Mouse (Mus musculus) CH12.LX (cell line): Measurements from ENCODE around the gene Zhx3. TPM values are rescaled to one million over a fixed set of nuclear protein-coding genes. Genes with fewer than 3 reads are reported as not detected.

Source experiments
- DNase-seq: peaks from one replicate; pipeline ENCODE4 v3.0.0-alpha.2; 2013; ENCODE audit errors: extremely low read depth
- H3K27ac ChIP-seq: 2 replicates; pipeline ENCODE4 v1.5.1; 2012; ENCODE audit warnings: low read depth, mild to moderate bottlenecking, control low read depth, moderate library complexity; ENCODE audit not compliant: insufficient read depth
- H3K27me3 ChIP-seq: replicated peaks from 2 replicates; pipeline ENCODE3; 2012; ENCODE audit warnings: inconsistent platforms
- H3K36me3 ChIP-seq, 2 experiments: replicated peaks in 1 of 2; 2 replicates each; pipeline versions ENCODE3 to v1.6.1; 2012; ENCODE audit warnings: inconsistent platforms in 1 of 2, low read length in 1 of 2, mild to moderate bottlenecking in 1 of 2, mixed read lengths in 1 of 2, moderate library complexity in 1 of 2; ENCODE audit not compliant: control insufficient read depth in 1 of 2, insufficient read depth in 1 of 2
- H3K4me1 ChIP-seq, 2 experiments: 2 replicates each; pipeline ENCODE4 v1.6.1; 2012; ENCODE audit warnings: inconsistent platforms in 1 of 2, moderate library complexity in 1 of 2; ENCODE audit not compliant: insufficient read depth in 2 of 2, control insufficient read depth in 1 of 2
- H3K4me2 ChIP-seq: 2 replicates; pipeline ENCODE4 v1.6.1; 2012; ENCODE audit warnings: low read depth, mild to moderate bottlenecking, control low read depth; ENCODE audit not compliant: poor library complexity, insufficient read depth, severe bottlenecking
- H3K4me3 ChIP-seq, 3 experiments: fragments of 150-350 bp in 1 of 3; sonication (generic) in 1 of 3; replicated peaks in 1 of 3; 2 replicates each; pipeline versions ENCODE3 to v1.5.1; 2011 to 2012; ENCODE audit warnings: low read depth in 2 of 3, low read length in 2 of 3, mild to moderate bottlenecking in 2 of 3, moderate library complexity in 2 of 3, control low read depth in 1 of 3, improper control_type of control experiment in 1 of 3, inconsistent platforms in 1 of 3, mixed read lengths in 1 of 3; ENCODE audit not compliant: poor library complexity in 1 of 3
- H3K79me2 ChIP-seq: replicated peaks from 2 replicates; pipeline ENCODE4 v1.6.1; 2012; ENCODE audit warnings: mild to moderate bottlenecking, moderate library complexity; ENCODE audit not compliant: control insufficient read depth, poor library complexity, insufficient read depth, severe bottlenecking; ENCODE audit errors: extremely low read depth
- H3K9ac ChIP-seq: 2 replicates; pipeline ENCODE4 v1.6.1; 2012; ENCODE audit warnings: low read depth, mild to moderate bottlenecking, control low read depth, moderate library complexity; ENCODE audit not compliant: insufficient read depth
- H3K9me3 ChIP-seq: replicated peaks from 2 replicates; pipeline ENCODE3; 2012; ENCODE audit warnings: low read length, inconsistent platforms, mixed read lengths
- BHLHE40 ChIP-seq: IDR thresholded peaks from 2 replicates; pipeline ENCODE4 v1.6.1; 2011; ENCODE audit warnings: mild to moderate bottlenecking, low read depth, low read length, improper control_type of control experiment
- CHD1 ChIP-seq: IDR thresholded peaks from 2 replicates; pipeline ENCODE4 v1.6.1; 2012; ENCODE audit warnings: low read depth, low read length, improper control_type of control experiment, inconsistent platforms
- CTCF ChIP-seq, 2 experiments: IDR thresholded peaks in 1 of 2; conservative IDR thresholded peaks in 1 of 2; 2 replicates each; pipeline ENCODE4 v1.5.1; 2011 to 2012; ENCODE audit warnings: low read depth in 2 of 2, low read length in 2 of 2, improper control_type of control experiment in 1 of 2, inconsistent platforms in 1 of 2, mild to moderate bottlenecking in 1 of 2, moderate library complexity in 1 of 2
- E2F4 ChIP-seq: IDR thresholded peaks from 2 replicates; pipeline ENCODE4 v1.6.1; 2011; ENCODE audit warnings: low read depth, low read length, improper control_type of control experiment; ENCODE audit not compliant: insufficient replicate concordance
- EP300 ChIP-seq: IDR thresholded peaks from 2 replicates; pipeline ENCODE4 v1.6.1; 2011; ENCODE audit warnings: low read length, improper control_type of control experiment
- GABPA ChIP-seq: IDR thresholded peaks from 2 replicates; pipeline ENCODE4 v1.6.1; 2012; ENCODE audit warnings: low read depth, low read length, improper control_type of control experiment, inconsistent platforms; ENCODE audit not compliant: insufficient replicate concordance
- HCFC1 ChIP-seq: IDR thresholded peaks from 2 replicates; pipeline ENCODE4 v1.6.1; 2012; ENCODE audit warnings: low read depth, mild to moderate bottlenecking, inconsistent platforms, low read length, improper control_type of control experiment
- IRF4 ChIP-seq: IDR thresholded peaks from 2 replicates; pipeline ENCODE4 v1.6.1; 2014; ENCODE audit warnings: low read depth, mild to moderate bottlenecking, inconsistent platforms, low read length, improper control_type of control experiment
- KAT2A ChIP-seq: IDR thresholded peaks from 2 replicates; pipeline ENCODE4 v1.6.1; 2012; ENCODE audit warnings: low read length, improper control_type of control experiment, inconsistent platforms; ENCODE audit not compliant: insufficient replicate concordance
- MAFK ChIP-seq: IDR thresholded peaks from 2 replicates; pipeline ENCODE4 v1.6.1; 2011; ENCODE audit warnings: low read length, improper control_type of control experiment; ENCODE audit not compliant: insufficient replicate concordance
- MAZ ChIP-seq: IDR thresholded peaks from 2 replicates; pipeline ENCODE4 v1.6.1; 2012; ENCODE audit warnings: low read depth, mild to moderate bottlenecking, inconsistent platforms, low read length, improper control_type of control experiment, moderate library complexity
- MXI1 ChIP-seq: IDR thresholded peaks from 2 replicates; pipeline ENCODE4 v1.6.1; 2011; ENCODE audit warnings: mild to moderate bottlenecking, low read depth, low read length, improper control_type of control experiment
- NRF1 ChIP-seq: IDR thresholded peaks from 2 replicates; pipeline ENCODE4 v1.6.1; 2014; ENCODE audit warnings: low read depth, mild to moderate bottlenecking, inconsistent platforms, low read length, improper control_type of control experiment, moderate library complexity
- PAX5 ChIP-seq: IDR thresholded peaks from 2 replicates; pipeline ENCODE4 v1.6.1; 2012; ENCODE audit warnings: low read length, inconsistent platforms, mixed read lengths
- POLR2A ChIP-seq: IDR thresholded peaks from 2 replicates; pipeline ENCODE4 v1.6.1; 2011; ENCODE audit warnings: low read depth, mild to moderate bottlenecking, improper control_type of control experiment, low read length
- POLR2AphosphoS2 ChIP-seq: IDR thresholded peaks from 2 replicates; pipeline ENCODE4 v1.6.1; 2011; ENCODE audit warnings: low read depth, low read length, improper control_type of control experiment
- RAD21 ChIP-seq: IDR thresholded peaks from 2 replicates; pipeline ENCODE4 v1.6.1; 2011; ENCODE audit warnings: low read depth, mild to moderate bottlenecking, low read length, improper control_type of control experiment, moderate library complexity
- SMC3 ChIP-seq: IDR thresholded peaks from 2 replicates; pipeline ENCODE4 v1.6.1; 2011; ENCODE audit warnings: low read depth, low read length, improper control_type of control experiment
- TBP ChIP-seq: conservative IDR thresholded peaks from 2 replicates; pipeline ENCODE4 v1.6.1; 2011; ENCODE audit warnings: low read depth, low read length, improper control_type of control experiment
- UBTF ChIP-seq: IDR thresholded peaks from 2 replicates; pipeline ENCODE4 v1.6.1; 2012; ENCODE audit warnings: low read depth, mild to moderate bottlenecking, inconsistent platforms, low read length, improper control_type of control experiment, moderate library complexity
- USF1 ChIP-seq: IDR thresholded peaks from 2 replicates; pipeline ENCODE4 v1.6.1; 2014; ENCODE audit warnings: low read depth, mild to moderate bottlenecking, inconsistent platforms, low read length, improper control_type of control experiment
- USF2 ChIP-seq: conservative IDR thresholded peaks from 2 replicates; pipeline ENCODE4 v1.6.1; 2011; ENCODE audit warnings: low read depth, low read length, improper control_type of control experiment
- ZC3H11A ChIP-seq: IDR thresholded peaks from 2 replicates; pipeline ENCODE4 v1.6.1; 2012; ENCODE audit warnings: low read depth, mild to moderate bottlenecking, inconsistent platforms, low read length, improper control_type of control experiment
- ZKSCAN1 ChIP-seq: IDR thresholded peaks from 2 replicates; pipeline ENCODE4 v1.6.1; 2012; ENCODE audit warnings: low read depth, inconsistent platforms, low read length, improper control_type of control experiment, borderline replicate concordance
- dilution Hi-C: fragments of 300-500 bp; cut with MboI; formaldehyde crosslinking; loops from 2 replicates; pipeline ENCODE4 v1.14.3; 2020; ENCODE audit warnings: low sequenced_read_pairs; ENCODE audit not compliant: extremely low pct_unique_long_range_greater_than_20kb, extremely low pct_ligation_motif_present
- in situ Hi-C: fragments of 300-500 bp; cut with MboI; formaldehyde crosslinking; loops from 3 replicates; pipeline ENCODE4 v1.14.3; 2019; ENCODE audit warnings: low sequenced_read_pairs, low pct_ligation_motif_present, low pct_unique_long_range_greater_than_20kb, mixed read lengths
- polyA plus RNA-seq: library from polyadenylated mRNA; unstranded; fragments of >175 nt; gene quantifications from 2 replicates; pipeline ENCODE4 v1.2.1, GENCODE M21; 2012; ENCODE audit warnings: low read depth; ENCODE audit not compliant: insufficient read length
- total RNA-seq, 2 experiments: library from RNA; depleted of rRNA; stranded (reverse); fragments of 300-350 nt in 1 of 2; fragments of >200 nt in 1 of 2; gene quantifications; 2 replicates each; pipeline ENCODE4 v1.2.3; 2012 to 2014

The Zhx3 gene
- total and polyA plus RNA-seq, 3 experiments: 1.3 to 4.2 (median 2.6) TPM

DNA sequence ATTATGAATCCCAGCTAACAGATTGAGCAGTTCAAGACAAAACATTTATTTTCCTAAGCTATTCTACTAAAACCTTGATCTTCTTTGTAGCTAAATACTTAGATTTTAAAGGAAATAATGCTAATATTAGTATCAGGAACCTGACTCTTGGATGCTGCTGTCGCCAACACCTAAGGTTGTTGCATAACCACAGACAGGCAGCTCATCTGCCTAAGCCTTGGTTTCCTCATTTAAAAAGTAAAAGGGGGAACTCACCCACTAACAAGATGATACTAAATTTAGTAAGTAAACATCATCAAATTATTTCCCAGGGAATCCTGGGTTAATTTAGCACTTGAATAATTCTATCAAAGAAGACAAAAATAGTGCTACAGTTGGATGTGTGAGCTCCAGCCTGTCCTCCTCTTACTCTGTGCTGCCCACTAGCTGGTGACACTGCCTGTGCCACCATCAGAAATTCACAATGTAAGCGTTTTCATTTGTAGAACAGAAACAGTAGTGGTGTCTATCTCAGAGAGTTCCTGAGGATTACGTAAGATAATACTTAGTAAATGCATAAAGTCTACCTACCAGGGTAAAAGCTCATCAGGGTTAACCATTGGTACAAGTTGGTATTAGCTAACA lies 23.1 kb downstream of the Zhx3 start:
- no peaks in the 10 kb centered on the region for H3K4me1 ChIP-seq
- no peaks in the 10 kb centered on the region for H3K79me2 ChIP-seq
- in situ Hi-C loops: no loop called here
- H3K4me3 ChIP-seq: no peak overlapping the region
- no peak overlapping the region for H3K27ac ChIP-seq
- no peaks in the 10 kb centered on the region for H3K36me3 ChIP-seq
- TF ChIP-seq POLR2AphosphoS2: no peak
- TF ChIP-seq CHD1: no peak
- TF ChIP-seq BHLHE40: no peak
- TF ChIP-seq MAZ: no peak
- no peak for TF ChIP-seq NRF1
- TF ChIP-seq MAFK: no peak
- TF ChIP-seq RAD21: no peak
- TF ChIP-seq E2F4: no peak
- no peaks in the 10 kb centered on the region for H3K9me3 ChIP-seq
- dilution Hi-C loops: no loop called here
- H3K27me3 ChIP-seq: no peaks in the 10 kb centered on the region
- DNase-seq: no peak
- no peak overlapping the region for H3K9ac ChIP-seq
- H3K4me2 ChIP-seq: no peak overlapping the region

GRCm38 (mm10) chr2:160848186-160848585 lies 24.6 kb downstream of the Zhx3 start:
- H3K36me3 ChIP-seq: no peaks in the 10 kb centered on the region
- H3K9ac ChIP-seq: no peak overlapping the region
- dilution Hi-C loops (no loop called here), in situ Hi-C loops (no loop called here)
- no peak overlapping the region for H3K4me2 ChIP-seq
- TF ChIP-seq HCFC1 (no peak), ZKSCAN1 (no peak), GABPA (no peak), UBTF (no peak), CHD1 (no peak), ZC3H11A (no peak)
- DNase-seq: no peak
- no peak overlapping the region for H3K4me3 ChIP-seq
- peaks cover 0 to 2% of the 10 kb centered on the region in 2 experiments; a peak in 1 of 4 replicates for H3K4me1 ChIP-seq
- no peak overlapping the region for H3K27ac ChIP-seq
- no peaks in the 10 kb centered on the region for H3K9me3 ChIP-seq
- no peaks in the 10 kb centered on the region for H3K27me3 ChIP-seq
- H3K79me2 ChIP-seq: no peaks in the 10 kb centered on the region

GRCm38 (mm10) chr2:160847664-160848063 lies 25.1 kb downstream of the Zhx3 start:
- Histone ChIP-seq H3K79me2 (no peaks in the 10 kb centered on the region), H3K27me3 (no peaks in the 10 kb centered on the region), H3K4me3 (no peak overlapping the region), H3K27ac (no peak overlapping the region), H3K4me1 (peaks cover 0 to 5% of the 10 kb centered on the region in 2 experiments; a peak in 1 of 4 replicates), H3K9ac (no peak overlapping the region), H3K9me3 (no peaks in the 10 kb centered on the region), H3K4me2 (no peak overlapping the region), H3K36me3 (no peaks in the 10 kb centered on the region)
- no peak for DNase-seq
- TF ChIP-seq CHD1 (no peak), PAX5 (no peak), HCFC1 (no peak), EP300 (no peak), ZC3H11A (no peak), MXI1 (no peak), SMC3 (no peak), IRF4 (no peak), CTCF (conservative IDR thresholded peaks at IDR 0.05 in 1 of 2, IDR thresholded peaks at IDR 0.05 in 1 of 2; ENCODE audit: low read depth in 2 of 2, low read length in 2 of 2) (no peak), TBP (no peak), UBTF (no peak), POLR2AphosphoS2 (no peak), USF2 (no peak), GABPA (no peak), USF1 (no peak), POLR2A (no peak), E2F4 (no peak), ZKSCAN1 (no peak), KAT2A (no peak)
- in situ Hi-C loops: no loop called here
- dilution Hi-C loops: no loop called here
